Mouse (Mus musculus) limb, embryonic 14.5 days (tissue): ENCODE results near the gene Kcnk6. TPM values are rescaled to one million over a fixed set of nuclear protein-coding genes. Genes with fewer than 3 reads are reported as not detected.

Source experiments
- ATAC-seq: fragments of 200-750 bp; cut with Nextera tagmentation; 2 replicates; pipeline ENCODE4 v1.8.0; 2017; ENCODE audit warnings: low read depth, moderate number of reproducible peaks, moderate TSS enrichment; ENCODE audit not compliant: low FRiP score
- DNase-seq: peaks from one replicate; pipeline ENCODE4 v3.0.0-alpha.2; 2015; ENCODE audit warnings: low spot score
- H3K27ac ChIP-seq: fragments of 300-500 bp; sonication (generic); replicated peaks from 2 replicates; pipeline ENCODE4 v1.5.1; 2014; ENCODE audit warnings: low read depth, mild to moderate bottlenecking, low read length, moderate library complexity, mixed read lengths
- H3K27me3 ChIP-seq: fragments of 300-500 bp; sonication (generic); 2 replicates; pipeline ENCODE4 v1.6.1; 2014; ENCODE audit warnings: low read length, mixed read lengths; ENCODE audit not compliant: control insufficient read depth, insufficient read depth
- H3K36me3 ChIP-seq: fragments of 300-500 bp; sonication (generic); 2 replicates; pipeline ENCODE4 v1.6.1; 2014; ENCODE audit warnings: mild to moderate bottlenecking, low read length, moderate library complexity, mixed read lengths; ENCODE audit not compliant: control insufficient read depth, insufficient read depth
- H3K4me1 ChIP-seq: fragments of 300-500 bp; sonication (generic); 2 replicates; pipeline ENCODE4 v1.6.1; 2014; ENCODE audit warnings: antibody characterized with exemption, low read length, mixed read lengths; ENCODE audit not compliant: control insufficient read depth, insufficient read depth
- H3K4me2 ChIP-seq: fragments of 300-500 bp; sonication (generic); replicated peaks from 2 replicates; pipeline ENCODE4 v1.6.1; 2014; ENCODE audit warnings: low read depth, mild to moderate bottlenecking, low read length, moderate library complexity; ENCODE audit not compliant: severe bottlenecking
- H3K4me3 ChIP-seq: fragments of 300-500 bp; sonication (generic); replicated peaks from 2 replicates; pipeline ENCODE4 v1.5.1; 2014; ENCODE audit warnings: low read length
- H3K9ac ChIP-seq: fragments of 300-500 bp; sonication (generic); 2 replicates; pipeline ENCODE4 v1.6.1; 2014; ENCODE audit warnings: mild to moderate bottlenecking, low read depth, low read length, moderate library complexity; ENCODE audit not compliant: severe bottlenecking
- H3K9me3 ChIP-seq: fragments of 300-500 bp; sonication (generic); 2 replicates; pipeline ENCODE4 v1.6.1; 2016; ENCODE audit warnings: low read length; ENCODE audit not compliant: control insufficient read depth
- POLR2A ChIP-seq: fragments of 200-500 bp; IDR thresholded peaks from 2 replicates; pipeline ENCODE4 v1.8.0; 2012; ENCODE audit warnings: inconsistent platforms, mild to moderate bottlenecking, moderate library complexity, borderline replicate concordance; ENCODE audit not compliant: insufficient read depth, insufficient read length; ENCODE audit errors: extremely low read depth
- WGBS: fragments of 180-500 bp; shearing (Covaris S2); extraction: QIAGEN DNeasy Blood & Tissue Kit; methylation state at CpG from one replicate; pipeline ENCODE4 v1.1.7; 2014; 5-methylcytosine and 5-hydroxymethylcytosine counted together
- polyA plus RNA-seq, 2 experiments: library from polyadenylated mRNA; depleted of rRNA in 1 of 2; stranded (reverse) in 1 of 2; unstranded in 1 of 2; fragments of >200 nt; fragmentation: Nextera tagmentation in 1 of 2; extraction: Ambion mirVana in 1 of 2; gene quantifications; 2 replicates each; pipeline versions ENCODE4 v1.2.1 to v1.2.3; 2012 to 2014

Kcnk6 gene
- polyA plus RNA-seq, 2 experiments = 2.2 to 11.4 TPM

GRCm38 (mm10) chr7:29265636-29266035 is 33.3 kb upstream of the Kcnk6 start:
- no peak overlapping the region for H3K27ac ChIP-seq
- H3K27me3 ChIP-seq = no peaks in the 10 kb centered on the region
- H3K4me1 ChIP-seq = peaks cover 5% of the 10 kb centered on the region; the same call in 1 of the 2 replicates
- DNase-seq (no peak), ATAC-seq (no peak)
- 88% methylated on average over 7 of the region's 7 CpGs for whole genome bisulfite sequencing
- TF ChIP-seq POLR2A = no peak
- H3K9ac ChIP-seq = no peak overlapping the region
- no peaks in the 10 kb centered on the region for H3K36me3 ChIP-seq
- H3K9me3 ChIP-seq = no peaks in the 10 kb centered on the region
- no peak overlapping the region for H3K4me3 ChIP-seq
- no peak overlapping the region for H3K4me2 ChIP-seq

GRCm38 (mm10) chr7:29263831-29264230 is 31.5 kb upstream of the Kcnk6 start:
- Histone ChIP-seq H3K9ac (no peak overlapping the region), H3K27me3 (no peaks in the 10 kb centered on the region), H3K4me3 (no peak overlapping the region), H3K27ac (no peak overlapping the region), H3K36me3 (no peaks in the 10 kb centered on the region; the same call in 1 of the 2 replicates), H3K4me1 (peaks cover 5% of the 10 kb centered on the region; the same call in 1 of the 2 replicates), H3K4me2 (no peak overlapping the region), H3K9me3 (no peaks in the 10 kb centered on the region)
- WGBS = 86% methylated on average over 3 of the region's 3 CpGs
- TF ChIP-seq POLR2A = no peak
- DNase-seq (no peak), ATAC-seq (no peak)

GRCm38 (mm10) chr7:29262151-29262550 is 29.8 kb upstream of the Kcnk6 start:
- Histone ChIP-seq H3K4me1 (peaks cover 5% of the 10 kb centered on the region; the same call in 1 of the 2 replicates), H3K4me3 (no peak overlapping the region), H3K36me3 (no peaks in the 10 kb centered on the region; the same call in 1 of the 2 replicates), H3K27me3 (no peaks in the 10 kb centered on the region), H3K4me2 (no peak overlapping the region), H3K27ac (no peak overlapping the region), H3K9me3 (no peaks in the 10 kb centered on the region), H3K9ac (no peak overlapping the region)
- ATAC-seq (no peak), DNase-seq (no peak)
- no peak for TF ChIP-seq POLR2A
- WGBS = 58% methylated on average over 6 of the region's 6 CpGs

- WGBS = 72% methylated on average over 10 of the region's 10 CpGs
- H3K9ac ChIP-seq = no peak overlapping the region
- DNase-seq (no peak), ATAC-seq (0 out of 2 replicates have a peak, but pooled peaks have one; percentile 31)
- H3K9me3 ChIP-seq = no peaks in the 10 kb centered on the region
- no peaks in the 10 kb centered on the region for H3K4me1 ChIP-seq
- H3K27me3 ChIP-seq = no peaks in the 10 kb centered on the region
- no peak overlapping the region for H3K27ac ChIP-seq
- H3K36me3 ChIP-seq = peaks cover 5% of the 10 kb centered on the region
- no peak overlapping the region for H3K4me2 ChIP-seq
- no peak for TF ChIP-seq POLR2A
- H3K4me3 ChIP-seq = no peak overlapping the region
Observed at GRCm38 (mm10) chr7:29259781-29260730, 27.7 kb upstream of the Kcnk6 start.

GRCm38 (mm10) chr7:29257368-29257767 is 25.1 kb upstream of the Kcnk6 start:
- 86% methylated on average over 1 of the region's 1 CpGs for WGBS
- Histone ChIP-seq H3K4me2 (no peak overlapping the region), H3K36me3 (peaks cover 5% of the 10 kb centered on the region), H3K27ac (no peak overlapping the region), H3K9ac (no peak overlapping the region), H3K9me3 (no peaks in the 10 kb centered on the region), H3K4me3 (no peak overlapping the region), H3K4me1 (no peaks in the 10 kb centered on the region; the same call in 1 of the 2 replicates), H3K27me3 (no peaks in the 10 kb centered on the region)
- ATAC-seq (no peak), DNase-seq (no peak)
- TF ChIP-seq POLR2A = no peak
